Mouse (Mus musculus) limb, embryonic 15.5 days (tissue): ENCODE results near the gene Col4a1. TPM values are rescaled to one million over a fixed set of nuclear protein-coding genes. Genes with fewer than 3 reads are reported as not detected.

ENCODE experiments used
- ATAC-seq: fragments of 200-750 bp; cut with Nextera tagmentation; 2 replicates; pipeline ENCODE4 v1.8.0; 2017; ENCODE audit warnings: low read depth, moderate TSS enrichment; ENCODE audit not compliant: insufficient number of reproducible peaks, low FRiP score, low TSS enrichment
- H3K27ac ChIP-seq: fragments of 300-500 bp; sonication (generic); 2 replicates; pipeline ENCODE4 v1.5.1; 2015; ENCODE audit warnings: moderate library complexity, mild to moderate bottlenecking, inconsistent platforms
- H3K27me3 ChIP-seq: fragments of 300-500 bp; sonication (generic); 2 replicates; pipeline ENCODE4 v1.6.1; 2015; ENCODE audit warnings: inconsistent platforms
- H3K36me3 ChIP-seq: fragments of 300-500 bp; sonication (generic); 2 replicates; pipeline ENCODE4 v1.6.1; 2015; ENCODE audit warnings: inconsistent platforms
- H3K4me1 ChIP-seq: fragments of 300-500 bp; sonication (generic); 2 replicates; pipeline ENCODE4 v1.6.1; 2015; ENCODE audit warnings: inconsistent platforms
- H3K4me2 ChIP-seq: fragments of 300-500 bp; sonication (generic); 2 replicates; pipeline ENCODE4 v1.6.1; 2015; ENCODE audit warnings: mild to moderate bottlenecking, inconsistent platforms
- H3K4me3 ChIP-seq: fragments of 300-500 bp; sonication (generic); 2 replicates; pipeline ENCODE4 v1.5.1; 2015; ENCODE audit warnings: mild to moderate bottlenecking, inconsistent platforms
- H3K9ac ChIP-seq: fragments of 300-500 bp; sonication (generic); 2 replicates; pipeline ENCODE4 v1.6.1; 2015; ENCODE audit warnings: inconsistent platforms
- H3K9me3 ChIP-seq: fragments of 300-500 bp; sonication (generic); 2 replicates; pipeline ENCODE4 v1.6.1; 2016; ENCODE audit warnings: inconsistent platforms
- WGBS: fragments of 180-500 bp; shearing (Covaris S2); methylation state at CpG from one replicate; pipeline ENCODE4 v1.1.7; 2015; 5-methylcytosine and 5-hydroxymethylcytosine counted together
- polyA plus RNA-seq: library from polyadenylated mRNA; unstranded; fragments of >200 nt; fragmentation: Nextera tagmentation; extraction: Ambion mirVana; gene quantifications from 2 replicates; pipeline ENCODE4 v1.2.1, GENCODE M21; 2015

The Col4a1 gene
- polyA plus RNA-seq, 1 experiment from 2014 or later = 172 TPM

- peaks cover 39% of the 10 kb centered on the region for H3K4me1 ChIP-seq
- no peak overlapping the region for H3K27ac ChIP-seq
- 84% methylated on average over 10 of the region's 10 CpGs for WGBS
Observed at GRCm38 (mm10) chr8:11296282-11296943, 16.2 kb downstream of the Col4a1 start.

DNA sequence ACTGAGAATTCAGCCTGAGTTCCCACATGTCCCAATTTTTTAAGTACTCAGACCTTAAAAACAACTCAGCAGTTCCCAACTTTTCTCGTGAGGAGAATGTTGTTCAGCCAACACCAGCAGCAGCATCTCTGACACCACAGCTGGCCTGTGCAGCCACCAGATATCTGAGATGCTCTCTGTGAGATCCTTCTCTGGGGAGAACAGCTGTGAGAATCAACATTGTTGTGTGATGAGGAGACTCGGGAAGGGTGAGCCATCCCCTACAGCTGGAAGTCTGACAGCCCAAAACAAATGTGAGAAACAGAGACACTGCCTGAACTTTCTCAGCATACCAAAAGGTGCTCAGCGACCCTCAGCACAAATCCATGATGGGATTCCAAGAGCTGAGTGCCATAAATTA lies 20.0 kb downstream of the Col4a1 start:
- H3K9me3 ChIP-seq = no peaks in the 10 kb centered on the region
- no peak overlapping the region for H3K4me3 ChIP-seq
- peak overlapping the region; percentile 35; the same call in 1 of the 2 replicates for H3K27ac ChIP-seq
- H3K36me3 ChIP-seq = no peaks in the 10 kb centered on the region
- WGBS = 41% methylated on average over 3 of the region's 3 CpGs
- no peaks in the 10 kb centered on the region for H3K27me3 ChIP-seq
- no peak overlapping the region for H3K9ac ChIP-seq
- no peak for ATAC-seq
- peaks cover 35% of the 10 kb centered on the region for H3K4me1 ChIP-seq
- H3K4me2 ChIP-seq = no peak overlapping the region

More at GRCm38 (mm10) chr8:11296282-11296943, 16.2 kb downstream of the Col4a1 start:
- Histone ChIP-seq H3K9me3 (no peaks in the 10 kb centered on the region), H3K27me3 (no peaks in the 10 kb centered on the region), H3K4me2 (no peak overlapping the region), H3K9ac (no peak overlapping the region), H3K36me3 (no peaks in the 10 kb centered on the region), H3K4me3 (no peak overlapping the region)
- ATAC-seq = no peak

DNA sequence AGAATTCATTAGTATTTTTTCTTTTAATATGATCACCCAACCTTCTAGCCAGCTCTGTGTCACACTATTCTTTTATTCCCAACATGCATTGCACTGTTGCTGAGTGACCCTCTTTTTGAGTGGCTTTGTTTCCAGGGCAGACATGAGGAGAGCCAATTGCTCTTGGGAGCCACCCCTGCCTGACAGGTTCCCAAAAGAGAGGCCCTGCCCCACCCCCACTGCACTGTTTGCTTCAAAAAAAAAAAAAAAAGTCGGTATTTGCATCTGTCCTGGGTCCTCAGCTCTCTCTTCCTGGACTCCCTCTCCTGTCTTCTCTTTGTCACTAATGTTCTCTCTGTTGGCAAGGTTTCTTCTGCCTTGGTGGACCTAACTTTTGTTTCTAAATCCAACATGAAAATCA lies 22.1 kb downstream of the Col4a1 start:
- no peak for ATAC-seq
- Histone ChIP-seq H3K4me1 (peaks cover 23% of the 10 kb centered on the region), H3K27me3 (no peaks in the 10 kb centered on the region), H3K36me3 (no peaks in the 10 kb centered on the region), H3K27ac (no peak overlapping the region), H3K9me3 (no peaks in the 10 kb centered on the region), H3K9ac (no peak overlapping the region), H3K4me2 (no peak overlapping the region), H3K4me3 (no peak overlapping the region)
- WGBS = 10% methylated on average over 1 of the region's 1 CpGs

DNA sequence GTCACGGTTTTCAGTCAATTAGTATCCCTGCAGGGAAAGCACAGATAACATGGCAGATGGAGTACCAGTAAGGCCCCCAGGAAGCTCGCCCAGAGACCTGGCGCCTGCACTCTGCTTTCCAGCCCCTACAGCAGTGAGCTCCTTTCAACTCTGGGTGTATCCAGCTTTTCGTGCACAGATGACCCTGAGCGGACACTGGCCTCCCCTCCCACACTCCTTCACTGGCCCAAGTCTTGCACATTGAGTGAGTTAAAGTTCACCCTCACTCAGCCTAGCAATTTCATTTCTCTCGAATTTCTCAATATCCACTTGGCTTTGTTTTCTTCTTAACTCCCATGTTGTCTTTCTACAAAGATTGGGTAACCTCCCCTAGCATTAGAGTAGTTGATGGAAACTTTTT lies 24.3 kb downstream of the Col4a1 start:
- Histone ChIP-seq H3K27ac (no peak overlapping the region), H3K4me3 (no peak overlapping the region), H3K9ac (no peak overlapping the region), H3K4me2 (no peak overlapping the region), H3K27me3 (no peaks in the 10 kb centered on the region), H3K9me3 (no peaks in the 10 kb centered on the region), H3K36me3 (no peaks in the 10 kb centered on the region), H3K4me1 (peaks cover 33% of the 10 kb centered on the region)
- ATAC-seq = no peak
- 72% methylated on average over 6 of the region's 6 CpGs for WGBS

DNA sequence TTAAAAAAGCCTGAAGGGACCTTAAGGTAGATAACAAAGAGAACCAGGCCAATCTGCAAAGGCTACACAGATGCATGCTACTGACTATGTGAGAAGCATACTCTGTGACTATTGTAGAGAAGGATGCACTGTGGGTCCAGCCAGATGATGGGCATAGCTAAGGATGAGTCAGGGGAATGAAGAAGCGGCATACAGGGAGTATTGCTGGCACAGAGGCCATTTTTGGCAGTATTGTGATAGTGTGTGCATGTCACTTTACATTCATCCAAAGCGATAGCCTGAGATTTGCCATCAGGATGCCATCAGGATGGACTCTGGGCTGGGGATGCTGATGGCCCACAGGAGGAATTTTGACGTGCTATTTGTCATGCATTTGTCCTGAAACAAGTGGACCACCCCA lies 25.5 kb downstream of the Col4a1 start:
- peaks cover 44% of the 10 kb centered on the region for H3K4me1 ChIP-seq
- H3K36me3 ChIP-seq = no peaks in the 10 kb centered on the region

GRCm38 (mm10) chr8:11285437-11285836 lies 27.2 kb downstream of the Col4a1 start:
- H3K27ac ChIP-seq = no peak overlapping the region
- no peaks in the 10 kb centered on the region for H3K27me3 ChIP-seq
- H3K9me3 ChIP-seq = no peaks in the 10 kb centered on the region
- H3K36me3 ChIP-seq = no peaks in the 10 kb centered on the region
- no peak overlapping the region for H3K4me3 ChIP-seq
- no peak overlapping the region for H3K9ac ChIP-seq
- no peak for ATAC-seq
- H3K4me1 ChIP-seq = peaks cover 40% of the 10 kb centered on the region
- H3K4me2 ChIP-seq = no peak overlapping the region
- 87% methylated on average over 4 of the region's 4 CpGs for WGBS

More for the DNA sequence above, 25.5 kb downstream of the Col4a1 start:
- Histone ChIP-seq H3K4me2 (no peak overlapping the region), H3K4me3 (no peak overlapping the region), H3K27ac (no peak overlapping the region), H3K27me3 (no peaks in the 10 kb centered on the region), H3K9me3 (no peaks in the 10 kb centered on the region), H3K9ac (no peak overlapping the region)
- ATAC-seq = no peak
- WGBS = 76% methylated on average over 3 of the region's 3 CpGs

DNA sequence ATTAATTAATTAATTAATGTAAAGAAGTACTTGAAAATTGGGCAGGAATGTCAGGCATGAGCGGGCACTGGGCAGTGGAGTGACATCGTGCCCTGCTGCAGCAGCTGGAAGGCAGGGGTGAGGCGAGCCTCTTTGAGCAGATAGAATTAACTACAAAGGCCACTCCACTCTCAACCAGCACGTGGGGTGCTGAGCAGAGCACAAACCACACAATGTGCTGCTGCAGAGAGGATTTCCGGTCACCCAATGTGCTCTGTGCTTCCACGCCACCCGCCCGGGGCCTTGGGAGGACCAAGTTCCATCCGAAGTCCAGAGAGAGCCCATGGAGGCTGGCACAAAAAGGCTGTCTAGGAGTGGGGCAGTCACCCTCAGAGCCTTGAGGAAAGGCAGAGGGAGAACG lies 29.4 kb downstream of the Col4a1 start:
- no peak for ATAC-seq
- H3K9me3 ChIP-seq = no peaks in the 10 kb centered on the region
- H3K9ac ChIP-seq = no peak overlapping the region
- WGBS = 70% methylated on average over 10 of the region's 10 CpGs
- no peaks in the 10 kb centered on the region for H3K36me3 ChIP-seq
- H3K4me3 ChIP-seq = no peak overlapping the region
- no peak overlapping the region for H3K4me2 ChIP-seq
- H3K27ac ChIP-seq = 0 out of 2 replicates have a peak overlapping the region, but pooled peaks have one; percentile 33
- no peaks in the 10 kb centered on the region for H3K27me3 ChIP-seq
- peaks cover 47% of the 10 kb centered on the region for H3K4me1 ChIP-seq

GRCm38 (mm10) chr8:11282696-11283095 lies 29.9 kb downstream of the Col4a1 start:
- H3K27ac ChIP-seq = no peak overlapping the region
- ATAC-seq = no peak
- 85% methylated on average over 7 of the region's 7 CpGs for WGBS
- no peaks in the 10 kb centered on the region for H3K9me3 ChIP-seq
- H3K9ac ChIP-seq = no peak overlapping the region
- no peaks in the 10 kb centered on the region for H3K27me3 ChIP-seq
- peaks cover 52% of the 10 kb centered on the region for H3K4me1 ChIP-seq
- no peak overlapping the region for H3K4me2 ChIP-seq
- no peaks in the 10 kb centered on the region for H3K36me3 ChIP-seq
- H3K4me3 ChIP-seq = no peak overlapping the region

DNA sequence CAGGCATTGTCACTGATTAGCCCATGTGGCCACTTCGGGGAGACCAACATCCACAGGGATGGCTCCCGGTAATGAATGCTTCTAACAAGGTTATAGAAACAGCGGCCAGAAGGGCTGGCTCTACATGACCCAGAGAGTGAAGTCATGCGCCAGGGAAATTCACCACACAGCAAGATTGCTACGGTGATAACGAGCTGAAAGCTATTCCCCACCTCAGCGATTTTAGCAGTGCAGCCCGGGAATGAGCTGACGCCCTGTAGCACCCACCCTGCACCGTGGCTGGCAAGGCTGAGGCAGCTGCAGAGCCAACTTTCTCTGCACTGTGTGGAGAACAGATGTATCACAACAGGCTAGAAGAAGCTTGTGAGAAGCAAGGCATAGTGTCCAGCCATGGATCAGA lies 30.5 kb downstream of the Col4a1 start:
- H3K36me3 ChIP-seq = no peaks in the 10 kb centered on the region
- H3K4me1 ChIP-seq = peaks cover 53% of the 10 kb centered on the region
- H3K27me3 ChIP-seq = no peaks in the 10 kb centered on the region
- ATAC-seq = no peak
- WGBS = 60% methylated on average over 10 of the region's 10 CpGs
- H3K9me3 ChIP-seq = no peaks in the 10 kb centered on the region
- H3K9ac ChIP-seq = no peak overlapping the region
- H3K4me3 ChIP-seq = no peak overlapping the region
- no peak overlapping the region for H3K4me2 ChIP-seq
- H3K27ac ChIP-seq = no peak overlapping the region

DNA sequence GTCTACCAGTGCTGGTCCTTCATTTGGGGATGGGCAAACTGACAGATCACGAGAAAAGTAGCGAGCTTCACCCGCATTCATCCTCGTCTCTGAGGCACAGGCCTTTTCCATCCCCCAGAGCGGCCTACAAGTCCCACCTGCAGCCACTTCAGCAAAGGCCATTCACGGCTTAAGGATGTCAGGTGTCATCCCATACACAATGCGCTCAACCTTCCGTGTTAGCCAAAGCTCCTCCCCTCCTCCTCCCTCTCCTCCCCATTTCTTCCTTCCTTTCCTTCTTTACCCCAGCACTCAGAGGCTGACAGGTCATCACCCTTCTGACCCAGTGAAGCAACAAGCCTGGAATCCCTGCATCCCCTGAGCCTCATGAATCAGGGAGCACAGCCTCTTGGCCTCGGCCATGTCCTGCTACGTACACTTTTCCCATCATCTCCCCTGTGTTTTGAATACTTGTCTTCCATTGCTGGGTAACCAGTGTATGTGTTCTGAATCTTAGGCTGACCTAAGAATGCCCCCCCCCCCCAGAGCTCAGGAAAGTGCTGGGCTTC lies 31.8 kb downstream of the Col4a1 start:
- Histone ChIP-seq H3K36me3 (no peaks in the 10 kb centered on the region), H3K4me1 (peaks cover 56% of the 10 kb centered on the region), H3K4me2 (no peak overlapping the region), H3K27ac (no peak overlapping the region), H3K4me3 (no peak overlapping the region), H3K9me3 (no peaks in the 10 kb centered on the region), H3K27me3 (no peaks in the 10 kb centered on the region), H3K9ac (no peak overlapping the region)
- ATAC-seq = no peak
- 88% methylated on average over 10 of the region's 10 CpGs for WGBS

DNA sequence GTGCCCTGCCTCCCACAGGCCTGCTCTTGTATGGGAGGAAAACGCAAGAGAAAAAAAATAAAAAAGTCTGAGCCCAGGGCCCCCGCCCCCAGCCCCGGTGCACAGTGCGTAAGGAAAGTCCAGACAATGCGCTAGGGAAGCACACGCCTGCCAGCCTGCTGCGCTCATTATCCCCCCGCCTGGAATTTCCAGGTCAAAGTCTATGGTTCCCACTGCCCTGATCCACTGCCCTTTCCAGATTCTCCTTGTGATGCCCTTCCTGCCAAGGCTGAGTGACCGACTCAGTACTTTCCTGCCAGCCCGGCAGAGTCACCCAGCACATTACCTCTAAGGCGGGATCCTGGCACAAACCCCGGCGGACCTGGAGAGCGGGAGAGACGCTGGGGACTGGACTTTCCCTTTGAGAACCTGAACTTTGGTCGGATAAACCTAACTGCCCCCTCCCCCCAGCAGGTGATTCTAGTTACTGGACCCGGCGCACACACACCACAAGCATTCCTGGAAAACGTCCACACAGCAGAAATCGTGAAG lies 33.3 kb downstream of the Col4a1 start:
- H3K4me1 ChIP-seq = peaks cover 56% of the 10 kb centered on the region
- no peaks in the 10 kb centered on the region for H3K27me3 ChIP-seq
- no peak overlapping the region for H3K4me3 ChIP-seq
- no peaks in the 10 kb centered on the region for H3K9me3 ChIP-seq
- peak overlapping the region; percentile 15; the same call in 1 of the 2 replicates for H3K4me2 ChIP-seq
- peak; percentile 11; the same call in 1 of the 2 replicates for ATAC-seq
- no peaks in the 10 kb centered on the region for H3K36me3 ChIP-seq
- no peak overlapping the region for H3K9ac ChIP-seq
- WGBS = 41% methylated on average over 20 of the region's 20 CpGs
- H3K27ac ChIP-seq = no peak overlapping the region

GRCm38 (mm10) chr8:11278101-11278611 lies 34.5 kb downstream of the Col4a1 start:
- H3K9ac ChIP-seq = no peak overlapping the region
- peaks cover 51% of the 10 kb centered on the region for H3K4me1 ChIP-seq
- no peak overlapping the region for H3K4me2 ChIP-seq
- no peaks in the 10 kb centered on the region for H3K27me3 ChIP-seq
- 41% methylated on average over 4 of the region's 4 CpGs for WGBS
- H3K27ac ChIP-seq = peak overlapping the region; percentile 12
- no peaks in the 10 kb centered on the region for H3K36me3 ChIP-seq
- no peak overlapping the region for H3K4me3 ChIP-seq
- no peaks in the 10 kb centered on the region for H3K9me3 ChIP-seq
- no peak for ATAC-seq
